Comparison of ENCODE assay signal across 14 mouse cellular contexts in genomic region chr19:24216771-24217170, GRCm38 (mm10).
"Had no signal": no experiment of that assay in that cellular context is flagged by ENCODE, and none has a peak within 500 bp of the region (broad histone marks: within the 10 kb centered on the region; RNA-seq: fewer than 3 reads in every experiment).

No protein-coding gene starts in this region.

- ATAC-seq: midbrain, embryonic 13.5 days had no signal

- DNase-seq: kidney, adult 11 months; kidney, postnatal 10 days; kidney, postnatal 4 days; lung, embryonic 14.5 days; lung, postnatal 10 days; lung, postnatal 4 days; right cerebral cortex, adult 18-20 months; thymus, postnatal 36 days had no signal

- H3K36me3 ChIP-seq: limb, embryonic 10.5 days; liver, embryonic 15.5 days; midbrain, embryonic 13.5 days; neural tube, embryonic 12.5 days had no signal

- H3K4me3 ChIP-seq: layer of hippocampus, adult 2 months; limb, embryonic 10.5 days; liver, embryonic 15.5 days; midbrain, embryonic 13.5 days; neural tube, embryonic 12.5 days had no signal

- H3K4me2 ChIP-seq: liver, embryonic 11.5 days; liver, embryonic 15.5 days; lung, embryonic 14.5 days; midbrain, embryonic 13.5 days; neural tube, embryonic 12.5 days had no signal

- H3K9me3 ChIP-seq: limb, embryonic 10.5 days; liver, embryonic 15.5 days; midbrain, embryonic 13.5 days; neural tube, embryonic 12.5 days had no signal

- H3K27me3 ChIP-seq: liver, embryonic 15.5 days; midbrain, embryonic 13.5 days; neural tube, embryonic 12.5 days had no signal

- H3K27ac ChIP-seq: layer of hippocampus, adult 2 months; liver, embryonic 15.5 days; midbrain, embryonic 13.5 days; neural tube, embryonic 12.5 days had no signal

- H3K4me1 ChIP-seq: midbrain, embryonic 13.5 days had no signal

- H3K9ac ChIP-seq: liver, embryonic 15.5 days; lung, embryonic 14.5 days; midbrain, embryonic 13.5 days; neural tube, embryonic 12.5 days had no signal
